Mouse (Mus musculus): ENCODE measurements around the gene Gm28048.

DNA sequence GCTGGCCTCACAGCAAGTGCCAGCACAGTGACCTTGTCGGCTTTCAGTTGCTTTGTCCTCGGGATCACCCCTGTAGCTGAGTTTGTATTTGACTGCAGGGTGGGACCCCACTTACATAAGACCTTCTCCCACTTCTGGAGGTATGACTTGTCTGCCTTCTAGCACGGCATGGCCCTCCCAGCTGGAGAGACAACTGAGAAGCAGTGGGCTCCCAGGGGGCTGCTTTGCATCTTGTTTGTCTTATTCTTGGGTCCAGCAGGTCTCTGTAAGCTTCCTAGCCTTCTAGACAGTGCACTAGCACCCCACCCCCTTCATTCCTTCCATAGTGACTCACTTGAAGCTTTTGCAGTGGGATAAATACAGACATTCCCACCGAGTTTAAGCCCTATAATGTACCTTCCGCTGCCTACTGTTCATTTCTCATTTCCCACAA, 151.7 kb downstream of the Gm28048 start:
- TF ChIP-seq CTCF (IDR thresholded peaks at IDR 0.05; ENCODE audit: low read depth) (no peak), EP300 (optimal IDR thresholded peaks at IDR 0.05) (peak; percentile 60)
